In the genomic region with DNA sequence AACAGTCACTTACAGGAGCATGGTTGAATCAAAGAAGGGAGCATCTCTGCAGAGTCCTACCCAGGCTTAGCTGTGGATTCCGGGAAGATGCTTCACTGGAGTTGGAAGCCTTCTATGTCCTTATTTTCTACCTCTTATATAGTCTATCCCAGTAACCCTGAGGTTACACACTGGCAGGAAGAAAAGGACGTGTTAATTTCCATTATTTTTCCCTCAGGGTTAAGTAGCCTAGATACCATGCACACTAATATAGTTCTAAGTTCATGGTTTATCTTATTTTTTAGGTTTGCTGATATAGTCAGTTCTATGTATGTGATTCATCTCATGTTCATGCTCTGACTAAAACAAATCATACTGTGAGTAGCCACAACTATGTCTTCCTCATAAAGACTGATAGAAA, we compare ENCODE assay signal across 7 mouse cellular contexts. TPM values are rescaled to one million over a fixed set of nuclear protein-coding genes. Genes with fewer than 3 reads are reported as not detected.
DNase-seq lines count a peak whose midpoint lies in the region; TF ChIP-seq lines count a peak whose summit lies in the region.
"Not testable (repeated sequence)": the region's sequence is repeated elsewhere in the genome, so short reads cannot be mapped to it uniquely, and the experiment has no call there.
"Had no signal": no experiment of that assay in that cellular context is flagged by ENCODE, and none has a peak within 500 bp of the region (broad histone marks: within the 10 kb centered on the region; RNA-seq: fewer than 3 reads in every experiment).

A gene (minus strand): TSS at position 101 of the 400 bp plus-strand sequence.

- not testable (repeated sequence) for H3K79me2 ChIP-seq in C2C12 (ENCODE audit: control insufficient read depth, insufficient read depth)

- not testable (repeated sequence) for H3ac ChIP-seq in C2C12 (ENCODE audit: control insufficient read depth, insufficient read length, low read depth)

- not testable (repeated sequence) for H3K79me3 ChIP-seq in C2C12 (ENCODE audit: low read depth)

- TF ChIP-seq CTCF in C2C12 (IDR thresholded peaks at IDR 0.05; ENCODE audit: control insufficient read depth, insufficient read depth, insufficient read length), result not testable (repeated sequence)

- DNase-seq in 3T3-L1 (ENCODE audit: low read depth, low spot score), result peak; percentile 22
- DNase-seq in NIH3T3 (ENCODE audit: low read depth), result peak; percentile 18

- H3K27me3 ChIP-seq in C2C12 (ENCODE audit: control insufficient read depth, insufficient read depth, insufficient read length), result not testable (repeated sequence)

- not testable (repeated sequence) for H3K36me3 ChIP-seq in C2C12 (ENCODE audit: control insufficient read depth, insufficient read depth)

- not testable (repeated sequence) for H3K4me3 ChIP-seq in C2C12 (ENCODE audit: insufficient read depth, poor library complexity, severe bottlenecking)

RNA-seq across cellular contexts. Expression of the gene that starts here (rescaled TPM):
- polyA plus RNA-seq in C2C12 (2012; fragmentation: generic; extraction: Trizol), result 474 TPM
- polyA plus RNA-seq: activated CD4-positive, CD25-positive, alpha-beta regulatory T cell, adult 4 months; adrenal gland, adult 2 months; CD4-positive, CD25-positive, alpha-beta regulatory T cell, adult 4 months; G1E had no signal
